Mouse (Mus musculus): ENCODE results near the gene Galntl6.

Gene Galntl6

GRCm38 (mm10) chr8:57958121-57958901 is 954.1 kb downstream of the Galntl6 start:
- DNase-seq: no peak

DNA sequence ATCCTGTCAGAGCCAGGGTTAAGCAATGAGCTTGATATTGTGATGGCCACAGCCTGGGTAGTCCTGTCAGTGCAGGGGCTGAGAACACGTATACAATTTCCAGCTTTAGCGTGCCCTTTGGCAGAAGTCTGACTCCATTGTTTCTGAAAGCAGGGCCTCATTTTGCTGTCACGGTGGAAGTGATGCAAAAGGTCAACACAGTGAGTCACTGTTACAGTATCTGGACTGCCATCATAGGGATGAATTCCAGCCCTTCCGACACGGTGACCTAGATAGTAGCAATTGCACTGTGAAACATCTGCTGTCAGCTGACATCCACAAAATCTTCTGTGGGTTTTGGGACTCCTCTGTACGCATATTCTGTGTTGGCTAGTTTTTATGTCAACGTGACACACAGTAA is 956.9 kb downstream of the Galntl6 start:
- DNase-seq: no peak

DNA sequence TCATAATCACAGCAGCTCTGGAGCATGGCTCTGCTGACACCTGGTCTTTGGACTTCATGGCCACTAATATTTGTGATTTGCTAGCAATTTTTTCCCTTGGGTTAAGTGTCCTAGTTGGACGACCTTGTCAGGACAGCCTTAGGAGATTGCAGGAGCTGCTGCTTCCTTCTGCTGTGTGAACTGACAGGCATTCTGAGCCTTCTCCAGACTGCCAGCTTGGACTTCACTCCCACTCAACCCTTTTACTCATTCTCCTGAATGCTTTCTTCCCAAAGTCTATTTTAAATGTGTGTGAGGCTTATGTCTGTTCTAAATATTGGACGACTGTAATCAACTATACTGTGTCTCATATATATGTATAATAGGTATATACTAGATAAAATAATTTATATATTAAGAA is 971.3 kb downstream of the Galntl6 start:
- no peak for DNase-seq

DNA sequence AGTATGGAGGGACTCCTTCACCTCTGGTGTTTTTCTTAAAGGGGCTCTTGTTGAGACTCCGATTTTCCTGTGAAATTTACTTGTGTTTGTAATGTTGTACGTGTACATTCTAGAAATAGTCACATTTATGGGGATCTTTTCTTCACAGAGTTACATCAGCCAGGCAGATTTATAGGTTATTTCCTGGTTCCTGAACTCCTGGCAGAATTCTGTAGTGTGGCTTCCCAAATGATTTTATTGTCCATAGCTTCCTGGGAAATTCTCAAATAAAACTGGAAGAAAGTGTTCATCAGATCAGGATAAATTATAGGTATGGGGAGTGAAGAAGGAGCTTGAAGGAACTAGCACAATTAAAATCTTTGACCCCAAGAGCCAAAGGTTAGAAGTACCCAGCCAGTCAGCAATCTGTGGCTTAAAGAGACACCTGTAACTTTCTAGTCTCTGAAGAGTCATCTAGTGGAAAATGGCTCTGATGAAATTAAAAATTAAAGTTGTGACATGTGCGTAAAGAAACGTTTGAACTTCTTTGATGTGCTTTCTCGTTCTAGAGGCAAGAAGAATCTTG is 972.5 kb downstream of the Galntl6 start:
- DNase-seq: no peak

DNA sequence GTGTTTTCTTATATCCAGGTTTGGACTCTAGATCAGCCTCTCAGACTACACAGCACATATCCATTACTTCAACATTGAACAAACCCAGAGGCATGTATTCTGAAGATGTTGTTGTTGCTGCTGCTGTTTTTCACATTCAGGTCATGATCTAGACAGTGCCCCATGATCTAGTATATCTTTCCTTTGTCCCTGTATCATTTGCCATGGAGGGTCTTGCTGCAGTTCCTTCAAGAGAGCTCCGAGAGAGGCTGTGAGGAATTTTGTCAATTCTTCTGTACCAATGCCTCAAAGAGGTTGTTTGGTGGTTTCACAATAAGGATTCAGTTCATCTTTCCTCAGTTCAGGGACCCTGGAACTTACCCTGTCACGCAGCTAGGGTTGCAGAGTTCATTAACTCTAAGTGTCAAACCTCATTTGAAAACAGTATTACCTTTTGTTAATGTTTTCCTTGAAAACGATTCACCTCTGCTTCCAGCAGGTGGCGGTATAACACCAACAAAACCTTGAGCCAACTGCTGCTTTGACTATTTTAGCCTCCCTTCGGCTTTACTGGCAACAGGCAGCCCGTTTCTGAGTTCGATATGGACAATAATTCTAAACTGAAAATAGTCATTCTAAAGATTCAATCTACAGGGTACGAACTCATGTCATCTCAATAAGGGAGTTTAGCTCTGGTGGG is 973.1 kb downstream of the Galntl6 start:
- peak; percentile 63 for DNase-seq

- DNase-seq: no peak
Measured at GRCm38 (mm10) chr8:57927074-57927473, 985.4 kb downstream of the Galntl6 start.

GRCm38 (mm10) chr8:57923556-57923955 is 988.9 kb downstream of the Galntl6 start:
- DNase-seq: no peak

DNA sequence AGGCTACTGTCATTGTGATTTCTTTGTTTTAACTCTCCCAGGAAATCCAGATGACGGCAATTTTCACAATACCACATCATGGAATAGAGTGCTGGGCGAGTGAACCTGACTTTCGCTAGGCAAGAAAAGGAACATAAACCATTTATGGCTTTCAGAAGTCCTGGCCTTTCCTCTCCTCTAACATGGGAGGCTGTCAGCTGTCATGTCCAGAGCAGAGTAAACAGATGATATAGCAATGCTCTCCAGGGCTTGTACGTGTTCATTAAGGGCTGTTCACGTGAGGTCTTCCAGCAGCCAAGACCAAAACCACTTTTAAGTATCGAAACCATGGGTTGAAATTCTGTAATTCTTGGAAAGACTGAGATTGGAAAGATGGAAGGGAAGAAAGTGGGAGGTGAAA is 989.3 kb downstream of the Galntl6 start:
- DNase-seq: no peak

DNA sequence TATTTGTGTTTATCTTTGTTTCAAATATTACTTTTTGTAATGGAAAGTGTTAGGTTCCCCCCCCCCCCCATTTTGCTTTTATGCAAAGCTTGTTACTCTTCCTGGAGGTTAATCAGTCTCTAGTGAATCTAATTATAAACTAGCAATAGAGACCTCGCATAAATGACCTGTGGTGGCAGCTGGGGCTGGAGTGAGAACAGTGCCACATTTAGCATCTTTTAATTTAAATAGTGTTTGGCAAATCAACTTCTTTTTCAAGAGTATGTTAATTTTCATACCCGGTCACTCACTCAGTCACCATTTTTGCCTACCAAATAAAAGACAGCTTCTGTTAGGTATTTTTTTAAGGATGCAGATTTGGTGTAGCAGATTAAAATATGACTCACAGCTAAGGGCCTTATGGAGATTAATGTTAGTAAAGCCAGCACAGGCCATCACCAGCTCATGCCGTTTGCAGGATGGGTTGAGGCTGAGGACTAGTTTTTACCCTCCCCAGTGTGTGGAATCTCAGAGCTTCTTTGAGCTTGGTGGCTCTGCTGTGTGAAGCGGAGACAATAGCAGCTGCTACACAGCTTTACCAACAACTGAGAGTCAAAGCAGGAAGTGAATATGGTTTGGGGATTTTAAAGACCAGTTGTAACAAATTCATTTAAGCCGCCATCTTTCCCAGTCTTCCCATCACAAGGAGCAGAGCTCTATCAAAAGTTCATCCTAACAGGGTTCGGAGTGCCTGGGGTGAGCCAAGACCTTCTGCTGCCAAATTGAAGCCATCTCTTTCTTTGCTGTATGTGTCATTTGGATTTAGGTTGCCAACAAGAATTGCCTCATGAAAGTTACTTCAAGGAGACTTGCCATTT is 990.0 kb downstream of the Galntl6 start:
- no peak for DNase-seq

DNA sequence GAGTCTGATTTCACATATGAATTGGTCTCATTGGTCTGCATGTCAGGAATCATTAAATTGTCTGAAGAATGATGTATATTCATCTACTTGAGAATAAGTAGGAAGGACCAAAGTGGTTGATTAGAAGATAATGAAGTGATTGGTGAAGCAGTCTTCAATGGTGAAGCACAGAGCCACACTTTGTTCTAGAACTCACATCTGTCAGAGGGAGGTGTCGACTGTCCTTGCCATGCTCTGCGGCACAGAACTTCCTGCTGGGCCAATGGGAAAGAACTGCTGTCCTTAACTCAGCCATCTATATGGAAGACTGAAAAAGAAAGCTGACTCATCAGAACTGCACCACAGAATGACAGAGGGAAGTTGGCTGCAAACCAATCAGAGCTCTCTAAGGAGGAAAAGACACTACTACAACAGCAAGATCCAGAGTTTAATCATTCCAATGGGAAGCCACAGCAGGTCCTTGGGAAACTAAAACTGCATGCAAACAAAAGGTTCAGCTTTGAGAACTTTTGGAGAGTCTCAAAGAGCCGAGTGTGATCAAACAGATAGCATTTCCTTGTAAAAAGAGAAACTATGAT is 992.0 kb downstream of the Galntl6 start:
- DNase-seq: no peak

GRCm38 (mm10) chr8:57918720-57919640 is 993.5 kb downstream of the Galntl6 start:
- DNase-seq: no peak

- no peak for DNase-seq
Measured at GRCm38 (mm10) chr8:57893360-57893759, 1019.1 kb downstream of the Galntl6 start.

DNA sequence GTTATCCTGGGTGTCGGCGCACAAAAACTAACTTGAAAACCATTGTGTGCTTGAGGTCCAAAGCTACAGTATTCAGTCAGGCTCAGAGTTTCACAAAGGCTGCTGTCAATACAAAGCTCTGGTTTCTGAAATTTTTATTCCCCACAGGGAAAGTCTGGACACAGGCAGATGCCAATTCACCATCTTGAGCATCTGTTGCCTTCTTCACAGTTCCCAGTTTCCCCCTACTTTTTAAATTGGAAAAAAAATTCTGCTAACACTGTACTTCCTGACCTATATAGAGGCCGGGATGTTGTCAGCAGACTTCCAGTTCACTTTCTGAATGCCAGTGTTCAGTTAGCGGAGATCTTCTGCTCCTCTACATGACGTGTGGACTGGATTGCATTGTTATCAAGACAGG is 1020.3 kb downstream of the Galntl6 start:
- DNase-seq: no peak

DNA sequence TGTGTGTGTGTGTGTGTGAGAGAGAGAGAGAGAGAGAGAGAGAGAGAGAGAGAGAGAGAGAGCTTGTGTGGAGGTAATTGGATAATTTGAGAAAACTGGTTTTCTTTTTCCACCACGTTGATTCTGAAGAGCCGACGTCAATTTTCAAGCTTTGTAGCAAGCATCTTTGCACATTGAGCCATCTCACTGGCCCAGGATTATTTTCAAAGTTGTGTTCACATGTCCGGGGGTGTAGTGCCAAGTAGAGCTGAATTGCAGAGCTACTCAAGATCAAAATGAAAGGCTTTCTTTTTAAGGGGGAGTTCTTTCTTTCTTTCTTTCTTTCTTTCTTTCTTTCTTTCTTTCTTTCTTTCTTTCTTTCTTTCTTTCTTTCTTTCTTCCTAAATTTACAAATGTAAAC is 1022.3 kb downstream of the Galntl6 start:
- no peak for DNase-seq

DNA sequence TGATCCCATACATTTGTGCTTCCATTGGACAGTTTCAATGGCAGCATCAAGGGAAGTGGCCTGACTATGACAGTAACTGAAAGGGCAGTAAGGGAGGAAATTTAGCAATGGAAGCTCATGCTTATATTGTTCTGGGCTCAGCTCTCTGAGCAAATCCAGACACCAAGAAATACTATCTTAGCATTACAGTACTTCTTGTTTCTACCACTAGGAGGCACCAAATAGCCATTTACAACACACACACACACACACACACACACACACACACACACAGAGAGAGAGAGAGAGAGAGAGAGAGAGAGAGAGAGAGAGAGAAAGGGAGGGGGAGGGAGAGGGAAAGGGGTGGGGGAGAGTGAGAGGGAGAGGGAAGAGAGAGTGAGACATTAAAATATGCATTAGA is 1023.6 kb downstream of the Galntl6 start:
- no peak for DNase-seq

GRCm38 (mm10) chr8:57879452-57879851 is 1033.0 kb downstream of the Galntl6 start:
- no peak for DNase-seq

DNA sequence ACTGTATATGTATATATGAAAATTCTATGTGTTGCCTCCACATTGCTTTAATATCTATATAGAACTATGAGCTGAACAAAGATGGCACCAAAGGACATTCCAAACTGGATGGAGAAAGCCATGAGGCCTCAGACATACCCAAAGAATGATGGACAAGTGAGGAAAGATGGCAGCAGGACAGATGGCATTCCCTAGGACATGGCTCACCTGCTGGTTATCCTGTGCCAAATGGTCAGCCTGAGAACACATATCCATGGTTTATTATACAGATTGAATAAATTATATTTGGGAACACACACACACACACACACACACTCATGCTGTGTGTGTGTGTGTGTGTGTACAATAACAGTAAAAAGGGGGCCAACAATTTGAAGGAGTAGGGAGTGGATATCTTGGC is 1063.4 kb downstream of the Galntl6 start:
- DNase-seq: no peak

DNA sequence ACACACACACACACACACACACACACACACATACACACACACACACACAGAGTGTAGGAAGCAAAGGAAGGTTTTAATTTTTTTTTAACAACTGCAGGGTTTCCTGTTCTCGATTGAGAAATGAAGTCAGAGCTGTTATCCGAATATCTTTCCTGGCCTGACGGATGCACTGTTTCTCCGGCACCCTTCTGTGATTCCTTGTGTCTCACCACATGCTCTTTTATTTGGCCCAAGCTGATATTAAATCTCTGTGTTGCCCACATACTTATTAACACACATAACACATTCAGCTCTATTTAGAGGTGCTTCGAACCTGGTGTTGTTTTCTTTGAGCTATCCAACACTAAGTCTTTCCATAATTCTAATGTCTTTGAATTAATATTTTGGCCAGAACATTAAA is 1069.0 kb downstream of the Galntl6 start:
- no peak for DNase-seq

DNA sequence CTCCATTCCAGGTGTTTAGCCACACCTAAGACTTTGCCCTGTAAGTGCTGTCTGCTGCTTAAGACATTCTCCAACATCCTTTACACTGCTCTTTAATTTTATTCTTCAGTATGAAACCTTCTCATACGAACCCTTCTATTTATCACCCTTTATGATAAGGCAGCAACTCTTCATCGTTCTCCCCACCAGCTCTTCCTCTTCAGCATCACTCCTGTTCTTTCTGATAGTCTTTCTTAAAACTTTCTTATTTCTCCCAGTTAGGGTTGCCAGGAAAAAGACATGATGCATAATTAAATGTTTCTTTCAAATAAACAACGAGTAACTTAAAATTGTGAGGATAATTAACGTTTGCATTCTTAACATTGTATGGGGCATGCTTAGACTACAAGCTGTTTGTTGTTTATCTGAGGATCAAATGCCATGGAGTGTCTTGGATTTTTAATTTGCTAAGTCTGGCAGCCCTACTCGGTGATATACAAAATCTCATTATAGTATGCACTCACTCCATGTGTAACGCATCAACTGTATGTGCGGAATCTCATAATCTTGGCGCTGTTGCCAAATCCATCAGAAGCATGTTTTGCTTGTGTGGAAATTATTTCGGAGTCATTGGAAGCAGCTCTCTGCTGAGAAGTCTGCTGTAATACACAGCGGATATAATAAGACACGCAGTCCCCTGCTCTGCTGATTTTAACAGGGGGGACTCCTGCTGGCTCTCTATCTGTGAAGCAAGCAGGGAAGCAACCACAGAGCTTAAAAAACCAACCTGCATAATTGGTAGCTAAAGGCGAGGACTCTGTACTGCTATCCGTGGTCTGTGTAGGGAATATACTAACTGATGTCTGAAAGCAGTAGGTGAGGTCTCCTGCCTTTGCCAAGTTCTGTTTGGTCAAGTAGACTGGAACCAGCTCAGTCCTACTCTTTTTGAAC is 1069.7 kb downstream of the Galntl6 start:
- no peak for DNase-seq

DNA sequence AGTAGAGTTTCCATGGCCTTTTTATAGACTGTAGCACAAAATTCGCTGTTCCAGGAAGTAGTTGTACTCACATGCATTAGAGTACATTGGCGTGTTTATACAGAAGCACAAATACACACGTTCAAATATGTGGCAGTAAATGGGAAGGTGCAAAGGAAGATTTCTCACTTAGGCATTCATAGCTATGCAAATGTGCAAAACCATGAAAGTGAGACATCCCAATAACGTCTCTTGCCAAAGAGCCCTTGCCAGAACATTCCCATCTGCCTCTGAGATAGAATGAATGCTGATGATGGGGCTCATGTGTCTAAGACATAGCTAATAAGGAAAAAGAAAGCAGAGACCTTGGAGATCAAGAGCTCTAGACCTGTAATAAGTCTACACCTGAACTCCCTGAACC is 1071.0 kb downstream of the Galntl6 start:
- no peak for DNase-seq

GRCm38 (mm10) chr8:57837384-57837783 is 1075.1 kb downstream of the Galntl6 start:
- no peak for DNase-seq
